Mouse (Mus musculus): ENCODE measurements at regions not wholly inside any gene's neighbourhood (a gene's known extent, or its start where the extent isn't known, plus 50 kb on each side); places are given as distances from the start of the nearest gene placed in this dataset.
A peak's percentile ranks its signal among the peaks of the same experiment; 100 is the strongest.

DNA sequence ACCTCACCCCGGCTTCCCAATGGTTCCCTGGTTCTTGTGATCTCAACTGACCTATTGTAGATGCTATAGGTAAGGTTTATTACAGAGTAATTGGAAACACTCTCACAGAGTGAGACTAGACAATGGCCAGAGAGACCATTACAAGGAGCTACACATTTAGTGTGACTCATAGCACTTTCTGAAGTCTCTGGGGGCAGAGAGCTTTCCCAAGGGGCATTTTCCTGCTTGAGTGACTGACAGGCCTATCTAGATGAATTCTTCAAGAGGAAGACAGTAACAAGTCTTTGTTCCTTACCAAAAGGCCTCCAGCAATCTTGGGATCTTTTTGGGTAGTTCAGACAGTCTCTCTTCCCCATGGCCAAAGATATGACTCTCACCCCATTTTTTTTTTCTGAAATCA, 316.4 kb upstream of the Klf3 start:
- Histone ChIP-seq H3K27me3 (replicated peaks; ENCODE audit: control insufficient read depth, insufficient read depth, low read length) (no peaks in the 10 kb centered on the region), H3K4me3 (replicated peaks; ENCODE audit: low read length) (no peak overlapping the region), H3K9ac (replicated peaks; ENCODE audit: low read depth, low read length) (no peak overlapping the region), H3K4me1 (replicated peaks; ENCODE audit: control insufficient read depth, insufficient read depth, low read length) (peaks cover 7% of the 10 kb centered on the region), H3K27ac (ENCODE audit: low read length) (no peak overlapping the region), H3K9me3 (ENCODE audit: control insufficient read depth, low read length) (0 out of 2 replicates have a peak, but pooled peaks cover 2% of the 10 kb centered on the region), H3K4me2 (ENCODE audit: low read length) (no peak overlapping the region), H3K36me3 (ENCODE audit: control insufficient read depth, insufficient read depth) (no peaks in the 10 kb centered on the region)
- no peak for ATAC-seq
- WGBS, result 96% methylated on average over 1 of the region's 1 CpGs

DNA sequence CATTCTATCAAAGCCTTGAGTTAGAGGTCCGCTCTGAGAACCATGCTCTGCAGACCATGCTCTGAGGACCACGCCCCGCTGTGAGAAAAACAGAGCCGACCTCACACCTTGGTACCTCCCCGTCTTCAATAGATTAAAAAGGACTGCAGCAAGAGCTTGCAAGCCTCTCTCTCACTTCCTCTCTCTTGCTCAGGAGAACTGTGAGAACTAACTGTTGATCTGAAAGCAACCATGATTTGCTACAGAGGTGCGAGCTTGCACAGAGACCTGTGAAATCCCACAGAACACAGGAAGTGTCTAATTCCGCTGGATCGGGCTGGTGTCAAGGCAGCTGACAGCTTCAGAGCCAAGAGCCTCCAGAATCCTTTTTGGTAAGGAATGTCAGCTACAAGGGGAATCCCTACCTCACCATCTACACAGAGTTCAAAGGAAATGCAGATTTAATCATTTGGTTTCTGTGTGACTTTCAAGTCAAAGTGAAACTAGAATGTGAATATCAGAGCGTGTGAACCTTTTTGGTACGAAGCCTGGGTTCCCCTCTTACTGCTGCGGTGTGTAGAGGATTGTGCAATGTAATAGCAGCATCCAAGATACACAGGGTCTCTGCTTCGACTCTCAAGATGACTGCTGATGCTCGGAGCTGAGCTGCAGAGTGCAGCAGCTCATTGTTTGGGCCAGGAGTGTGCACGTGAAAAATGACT, 315.3 kb upstream of the Klf3 start:
- Histone ChIP-seq H3K9me3 (ENCODE audit: control insufficient read depth, low read length) (no peaks in the 10 kb centered on the region), H3K9ac (replicated peaks; ENCODE audit: low read depth, low read length) (no peak overlapping the region), H3K27me3 (replicated peaks; ENCODE audit: control insufficient read depth, insufficient read depth, low read length) (no peaks in the 10 kb centered on the region), H3K4me3 (replicated peaks; ENCODE audit: low read length) (no peak overlapping the region), H3K4me1 (replicated peaks; ENCODE audit: control insufficient read depth, insufficient read depth, low read length) (peaks cover 7% of the 10 kb centered on the region), H3K4me2 (ENCODE audit: low read length) (no peak overlapping the region), H3K36me3 (ENCODE audit: control insufficient read depth, insufficient read depth) (no peaks in the 10 kb centered on the region), H3K27ac (ENCODE audit: low read length) (no peak overlapping the region)
- 83% methylated on average over 14 of the region's 14 CpGs for WGBS
- ATAC-seq, result no peak

DNA sequence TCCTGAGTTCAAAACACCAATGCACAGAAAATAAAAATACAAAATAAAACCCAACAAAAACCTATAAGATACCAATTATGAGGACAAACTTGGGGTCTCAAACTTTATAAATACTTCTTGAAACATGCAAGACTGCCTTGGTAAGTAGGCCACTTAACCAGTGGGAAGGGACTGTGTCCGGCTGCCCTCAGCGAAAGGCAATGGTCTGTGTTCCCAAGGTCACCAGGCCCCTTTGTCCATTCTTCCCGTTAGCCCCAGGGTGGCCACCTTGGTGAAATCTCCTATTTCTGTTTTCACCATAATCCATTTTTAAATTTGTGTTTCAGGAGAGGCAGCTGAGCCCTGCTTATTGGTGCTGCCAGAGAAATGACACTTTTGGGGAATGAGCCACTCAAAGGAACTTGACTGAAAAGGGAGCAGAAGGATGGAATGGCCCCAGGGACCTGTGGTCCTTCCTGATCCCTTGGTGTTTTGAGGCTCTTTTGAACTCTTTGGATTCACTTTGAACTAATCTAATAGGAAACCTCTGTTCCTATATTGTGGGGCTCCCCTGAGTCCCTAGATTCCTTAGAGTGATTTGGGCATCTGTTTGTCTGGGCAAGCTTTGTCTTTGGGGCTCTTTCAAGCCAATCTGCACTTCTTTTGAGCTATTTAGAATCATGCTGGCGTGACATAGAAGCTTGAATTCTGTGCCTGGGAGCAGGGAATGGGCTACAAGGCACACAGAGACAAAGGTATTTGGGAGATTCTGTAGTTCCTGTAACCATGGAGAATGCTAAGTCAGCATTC, 313.3 kb upstream of the Klf3 start:
- Histone ChIP-seq H3K4me1 (replicated peaks; ENCODE audit: control insufficient read depth, insufficient read depth, low read length) (peaks cover 7% of the 10 kb centered on the region), H3K27me3 (replicated peaks; ENCODE audit: control insufficient read depth, insufficient read depth, low read length) (no peaks in the 10 kb centered on the region), H3K4me2 (ENCODE audit: low read length) (no peak overlapping the region), H3K9ac (replicated peaks; ENCODE audit: low read depth, low read length) (no peak overlapping the region), H3K27ac (ENCODE audit: low read length) (0 out of 2 replicates have a peak overlapping the region, but pooled peaks have one; percentile 23), H3K4me3 (replicated peaks; ENCODE audit: low read length) (no peak overlapping the region), H3K36me3 (ENCODE audit: control insufficient read depth, insufficient read depth) (no peaks in the 10 kb centered on the region), H3K9me3 (ENCODE audit: control insufficient read depth, low read length) (no peaks in the 10 kb centered on the region)
- peak; percentile 68 for ATAC-seq
- 31% methylated on average over 4 of the region's 4 CpGs for WGBS

DNA sequence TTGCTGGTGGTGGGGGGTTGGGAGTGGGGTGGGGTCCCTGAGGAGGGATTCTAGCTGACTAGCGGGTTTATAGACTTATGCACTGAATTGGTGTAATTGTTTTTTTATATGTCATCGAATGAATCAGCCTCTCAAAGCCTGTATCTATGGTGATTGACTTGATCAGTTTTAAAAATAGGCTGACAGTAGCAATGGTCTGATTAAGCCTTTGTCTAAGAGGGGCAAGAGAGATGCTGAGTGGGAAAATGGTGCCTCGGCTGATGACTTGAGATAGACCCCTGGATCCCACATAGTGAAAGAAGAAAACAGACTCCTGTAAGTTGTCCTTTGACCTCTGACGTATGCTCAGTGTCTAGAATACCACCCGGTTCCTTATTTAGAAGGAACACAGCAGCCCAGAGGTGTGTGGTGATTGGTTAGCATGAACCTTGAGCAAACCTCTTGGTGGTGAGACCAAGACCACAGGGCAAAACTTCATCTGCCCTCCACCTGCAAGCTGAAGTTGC, 312.7 kb upstream of the Klf3 start:
- no peaks in the 10 kb centered on the region for H3K27me3 ChIP-seq (replicated peaks; ENCODE audit: control insufficient read depth, insufficient read depth, low read length)
- no peak overlapping the region for H3K4me2 ChIP-seq (ENCODE audit: low read length)
- H3K9ac ChIP-seq (replicated peaks; ENCODE audit: low read depth, low read length), result no peak overlapping the region
- no peaks in the 10 kb centered on the region for H3K9me3 ChIP-seq (ENCODE audit: control insufficient read depth, low read length)
- H3K4me1 ChIP-seq (replicated peaks; ENCODE audit: control insufficient read depth, insufficient read depth, low read length), result peaks cover 7% of the 10 kb centered on the region
- ATAC-seq, result peak; percentile 10; the same call in 1 of the 2 replicates
- no peak overlapping the region for H3K4me3 ChIP-seq (replicated peaks; ENCODE audit: low read length)
- H3K27ac ChIP-seq (ENCODE audit: low read length), result 0 out of 2 replicates have a peak overlapping the region, but pooled peaks have one; percentile 23
- WGBS, result 37% methylated on average over 5 of the region's 5 CpGs
- H3K36me3 ChIP-seq (ENCODE audit: control insufficient read depth, insufficient read depth), result no peaks in the 10 kb centered on the region

DNA sequence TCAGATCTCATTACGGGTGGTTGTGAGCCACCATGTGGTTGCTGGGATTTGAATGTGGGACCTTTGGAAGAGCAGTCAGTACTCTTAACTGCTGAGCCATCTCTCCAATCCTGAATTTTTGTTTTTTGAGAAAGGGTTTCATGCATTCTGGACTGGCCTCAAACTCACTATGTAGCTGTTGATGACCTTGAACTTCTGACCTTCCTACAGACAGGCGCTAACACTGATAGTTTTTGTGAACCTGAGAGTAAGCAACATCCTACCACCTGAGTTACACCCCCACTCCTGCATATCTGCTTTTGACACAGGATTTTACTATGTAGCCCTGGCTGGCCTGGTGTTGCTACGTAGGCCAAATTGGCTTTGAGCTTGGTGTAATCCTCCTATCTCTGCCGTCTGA, 308.8 kb upstream of the Klf3 start:
- Histone ChIP-seq H3K27me3 (replicated peaks; ENCODE audit: control insufficient read depth, insufficient read depth, low read length) (no peaks in the 10 kb centered on the region), H3K36me3 (ENCODE audit: control insufficient read depth, insufficient read depth) (no peaks in the 10 kb centered on the region), H3K9ac (replicated peaks; ENCODE audit: low read depth, low read length) (no peak overlapping the region), H3K27ac (ENCODE audit: low read length) (no peak overlapping the region), H3K4me2 (ENCODE audit: low read length) (no peak overlapping the region), H3K4me3 (replicated peaks; ENCODE audit: low read length) (no peak overlapping the region), H3K9me3 (ENCODE audit: control insufficient read depth, low read length) (no peaks in the 10 kb centered on the region), H3K4me1 (replicated peaks; ENCODE audit: control insufficient read depth, insufficient read depth, low read length) (peaks cover 7% of the 10 kb centered on the region)
- WGBS, result 96% methylated on average over 4 of the region's 4 CpGs
- ATAC-seq, result no peak

DNA sequence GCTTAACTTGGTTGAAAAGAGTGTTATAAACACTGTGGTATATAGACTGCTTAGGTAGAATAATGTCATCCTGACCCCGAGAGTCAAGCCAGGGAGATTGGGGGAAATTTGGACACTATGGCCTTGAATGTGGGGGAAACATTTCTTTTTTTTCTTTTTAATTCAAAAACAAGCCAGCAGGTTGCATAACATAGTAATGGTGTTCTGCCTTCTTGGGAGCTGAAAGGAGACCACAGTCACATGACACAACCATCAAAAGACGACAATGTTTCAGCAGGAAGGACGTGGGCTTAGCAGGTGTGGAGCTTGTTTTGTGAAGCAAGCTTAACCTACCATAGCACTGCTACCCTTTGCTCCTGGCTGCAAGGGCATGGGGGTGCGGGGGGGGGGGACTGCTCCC, 306.3 kb upstream of the Klf3 start:
- Histone ChIP-seq H3K27ac (ENCODE audit: low read length) (no peak overlapping the region), H3K27me3 (replicated peaks; ENCODE audit: control insufficient read depth, insufficient read depth, low read length) (no peaks in the 10 kb centered on the region), H3K4me3 (replicated peaks; ENCODE audit: low read length) (no peak overlapping the region), H3K4me2 (ENCODE audit: low read length) (no peak overlapping the region), H3K9ac (replicated peaks; ENCODE audit: low read depth, low read length) (no peak overlapping the region), H3K9me3 (ENCODE audit: control insufficient read depth, low read length) (no peaks in the 10 kb centered on the region), H3K36me3 (ENCODE audit: control insufficient read depth, insufficient read depth) (no peaks in the 10 kb centered on the region), H3K4me1 (replicated peaks; ENCODE audit: control insufficient read depth, insufficient read depth, low read length) (no peaks in the 10 kb centered on the region)
- no peak for ATAC-seq
- WGBS, result 81% methylated on average over 4 of the region's 4 CpGs

DNA sequence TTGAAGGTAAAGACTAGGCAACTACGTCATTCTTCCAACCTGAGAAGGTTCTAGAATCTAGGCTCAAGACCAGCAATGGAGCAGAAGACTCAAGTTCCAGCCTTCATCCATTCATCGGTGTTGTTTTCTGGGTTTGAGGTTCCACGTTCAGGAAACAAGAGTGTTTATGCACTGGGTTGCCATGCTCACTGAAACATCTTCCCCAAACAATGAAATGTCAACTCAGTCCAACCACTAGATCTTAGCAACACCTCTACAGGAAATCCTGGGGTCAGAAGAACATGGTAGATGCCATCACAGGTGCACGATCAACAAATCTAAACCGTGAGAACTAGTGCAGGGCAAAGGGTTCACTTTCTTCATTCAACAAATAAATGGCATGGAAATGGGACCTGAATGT, 304.8 kb upstream of the Klf3 start:
- 93% methylated on average over 5 of the region's 5 CpGs for WGBS

DNA sequence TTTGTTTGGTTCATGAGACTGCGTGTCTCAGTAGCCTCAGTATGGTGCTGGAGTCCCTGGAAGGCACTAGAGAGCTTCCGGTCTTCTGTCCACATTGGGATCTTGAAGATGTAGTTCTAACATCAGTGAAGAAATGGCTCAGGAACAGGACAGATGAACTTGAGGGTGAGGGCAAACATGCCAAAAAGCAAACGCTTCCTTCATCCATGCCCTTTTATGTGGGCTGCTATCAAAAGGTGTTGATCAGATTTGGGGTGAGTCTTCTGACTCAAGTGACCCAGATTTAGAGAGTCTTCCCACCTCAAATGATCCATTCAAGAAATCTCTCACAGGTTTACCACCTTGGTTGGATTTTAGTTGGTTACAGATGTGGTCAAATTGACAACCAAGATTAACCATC, 304.1 kb upstream of the Klf3 start:
- no peak overlapping the region for H3K9ac ChIP-seq (replicated peaks; ENCODE audit: low read depth, low read length)
- no peaks in the 10 kb centered on the region for H3K36me3 ChIP-seq (ENCODE audit: control insufficient read depth, insufficient read depth)
- H3K9me3 ChIP-seq (ENCODE audit: control insufficient read depth, low read length), result no peaks in the 10 kb centered on the region
- 99% methylated on average over 3 of the region's 3 CpGs for whole genome bisulfite sequencing
- H3K4me3 ChIP-seq (replicated peaks; ENCODE audit: low read length), result no peak overlapping the region
- H3K4me1 ChIP-seq (replicated peaks; ENCODE audit: control insufficient read depth, insufficient read depth, low read length), result peaks cover 6% of the 10 kb centered on the region
- no peaks in the 10 kb centered on the region for H3K27me3 ChIP-seq (replicated peaks; ENCODE audit: control insufficient read depth, insufficient read depth, low read length)
- ATAC-seq, result no peak
- no peak overlapping the region for H3K4me2 ChIP-seq (ENCODE audit: low read length)
- H3K27ac ChIP-seq (ENCODE audit: low read length), result no peak overlapping the region

More for the DNA sequence above, 304.8 kb upstream of the Klf3 start:
- no peak for ATAC-seq
- H3K4me2 ChIP-seq (ENCODE audit: low read length), result no peak overlapping the region
- H3K27ac ChIP-seq (ENCODE audit: low read length), result no peak overlapping the region
- H3K9me3 ChIP-seq (ENCODE audit: control insufficient read depth, low read length), result no peaks in the 10 kb centered on the region
- no peaks in the 10 kb centered on the region for H3K36me3 ChIP-seq (ENCODE audit: control insufficient read depth, insufficient read depth)
- H3K9ac ChIP-seq (replicated peaks; ENCODE audit: low read depth, low read length), result no peak overlapping the region
- no peaks in the 10 kb centered on the region for H3K27me3 ChIP-seq (replicated peaks; ENCODE audit: control insufficient read depth, insufficient read depth, low read length)
- H3K4me1 ChIP-seq (replicated peaks; ENCODE audit: control insufficient read depth, insufficient read depth, low read length), result peaks cover 1% of the 10 kb centered on the region; the same call in 1 of the 2 replicates
- no peak overlapping the region for H3K4me3 ChIP-seq (replicated peaks; ENCODE audit: low read length)

DNA sequence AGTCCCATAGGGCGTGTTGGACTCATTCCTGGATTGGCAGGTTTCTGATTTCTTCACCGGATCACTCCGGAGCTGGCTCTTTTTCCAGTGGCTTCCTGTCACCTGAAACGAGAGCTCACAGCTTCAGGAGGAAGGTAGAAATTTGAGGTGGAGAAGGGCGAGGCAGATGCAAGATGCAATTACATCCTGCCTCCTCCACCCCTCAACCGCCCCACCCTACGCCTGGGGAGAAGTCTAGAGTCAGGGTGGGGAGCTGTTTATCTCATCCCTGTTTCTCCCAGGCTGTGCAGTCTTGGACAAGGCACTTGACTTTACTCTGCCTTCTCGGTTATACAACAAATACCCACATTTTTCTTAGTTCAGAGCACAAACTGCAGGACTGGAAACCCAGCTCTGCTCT, 302.8 kb upstream of the Klf3 start:
- Histone ChIP-seq H3K4me1 (replicated peaks; ENCODE audit: control insufficient read depth, insufficient read depth, low read length) (peaks cover 11% of the 10 kb centered on the region), H3K27ac (ENCODE audit: low read length) (no peak overlapping the region), H3K9me3 (ENCODE audit: control insufficient read depth, low read length) (no peaks in the 10 kb centered on the region), H3K27me3 (replicated peaks; ENCODE audit: control insufficient read depth, insufficient read depth, low read length) (no peaks in the 10 kb centered on the region), H3K9ac (replicated peaks; ENCODE audit: low read depth, low read length) (no peak overlapping the region), H3K36me3 (ENCODE audit: control insufficient read depth, insufficient read depth) (no peaks in the 10 kb centered on the region), H3K4me2 (ENCODE audit: low read length) (no peak overlapping the region), H3K4me3 (replicated peaks; ENCODE audit: low read length) (no peak overlapping the region)
- 91% methylated on average over 8 of the region's 8 CpGs for WGBS
- ATAC-seq, result no peak

Measured in forebrain, embryonic 16.5 days (tissue).